Mouse (Mus musculus): ENCODE measurements around the gene 1700020L24Rik.

Gene 1700020L24Rik

DNA sequence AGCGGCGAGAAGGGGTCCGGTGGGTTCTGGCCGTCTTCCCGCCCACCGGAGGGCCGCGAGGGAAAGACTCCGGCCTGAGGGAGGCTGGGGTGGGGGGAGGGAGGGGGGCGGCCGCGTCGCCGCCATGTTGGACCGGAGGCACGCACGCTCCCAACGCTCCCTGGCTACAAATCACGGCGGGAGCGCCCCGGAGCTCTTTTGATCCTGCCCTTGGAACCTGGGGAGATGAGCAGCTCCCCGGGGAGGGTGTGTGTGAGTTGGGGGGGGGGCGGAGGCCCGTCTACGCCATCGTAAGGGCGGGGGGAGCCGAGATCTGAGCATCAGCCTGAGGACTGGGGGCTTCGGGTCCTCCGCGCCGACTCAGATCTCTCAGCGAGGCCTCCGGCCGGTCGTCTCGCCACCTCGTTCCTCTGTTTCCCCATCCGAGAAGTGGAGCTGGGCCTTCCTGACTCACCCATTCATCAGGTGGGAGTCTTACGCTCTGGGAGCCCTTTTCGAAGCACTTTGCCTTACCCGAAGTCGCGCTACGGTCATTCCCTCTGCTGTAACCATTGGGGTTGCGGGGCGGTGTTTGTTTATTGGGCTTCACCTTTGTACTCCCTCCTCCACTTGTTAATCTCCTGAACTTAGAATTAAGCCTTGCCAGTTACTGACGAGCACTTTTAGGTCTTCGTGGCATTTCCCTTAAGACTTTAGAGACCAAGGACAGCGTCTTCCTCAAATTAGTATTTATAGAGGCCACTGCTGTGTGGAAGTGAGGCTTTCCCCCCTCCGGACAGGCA, 35.9 kb downstream of the 1700020L24Rik start:
- peak; percentile 63 for DNase-seq

All from cerebellum, adult 9-11 months (tissue).